Mouse (Mus musculus): ENCODE measurements around the gene Mttp.

Gene Mttp

DNA sequence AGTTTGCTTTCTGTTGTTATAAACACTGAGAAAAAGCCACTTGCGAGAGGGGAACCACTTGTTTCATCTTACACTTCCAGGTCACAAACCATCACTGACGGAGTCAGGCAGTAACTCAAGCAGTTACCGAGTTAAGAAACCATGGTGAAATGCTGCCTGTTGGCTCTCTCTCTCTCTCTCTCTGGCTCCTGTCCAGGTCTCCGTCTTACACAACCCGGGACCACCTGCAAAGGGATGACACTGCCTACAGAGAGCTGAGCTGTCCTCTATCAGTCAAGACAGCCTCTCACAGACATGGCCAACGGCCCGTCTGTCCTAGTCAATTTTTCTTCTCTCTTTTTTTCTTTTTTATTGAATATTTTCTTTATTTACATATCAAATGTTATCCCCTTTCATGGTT is 101.5 kb downstream of the Mttp start:
- no peak for DNase-seq

DNA sequence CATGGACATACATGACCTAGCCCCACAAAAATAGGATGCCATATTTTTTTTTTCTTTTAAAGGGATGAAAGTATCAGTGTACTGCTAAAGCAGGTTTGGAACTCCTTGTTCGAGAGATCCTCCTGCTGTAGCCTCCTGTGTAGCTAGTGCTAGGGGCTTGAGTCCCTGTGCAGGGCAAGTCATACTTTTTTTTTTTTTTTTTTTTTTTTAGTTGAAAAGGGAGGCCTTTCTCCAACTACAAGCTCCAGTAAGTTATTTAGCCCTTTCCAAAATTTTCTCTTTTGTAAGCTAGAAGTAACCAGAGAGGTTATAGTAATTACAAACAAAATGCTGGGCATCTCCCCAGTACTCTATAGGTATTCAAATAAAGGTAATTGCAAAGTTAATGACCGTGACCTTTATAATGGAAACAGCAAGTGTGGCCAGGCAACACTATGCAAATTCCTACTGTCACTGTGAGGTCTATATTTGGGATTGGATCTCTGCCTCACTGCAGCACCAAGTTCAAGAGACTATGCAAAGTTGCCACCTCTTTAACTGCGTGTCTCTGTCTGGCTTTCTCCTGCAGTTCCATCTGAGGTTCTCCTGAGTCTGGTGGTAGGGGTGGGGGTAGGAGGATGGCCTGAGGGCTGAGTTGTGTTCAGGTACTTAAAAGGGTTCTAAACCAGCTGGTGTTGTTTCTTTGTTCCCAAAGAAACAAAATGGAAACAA is 103.0 kb downstream of the Mttp start:
- DNase-seq, result no peak

DNA sequence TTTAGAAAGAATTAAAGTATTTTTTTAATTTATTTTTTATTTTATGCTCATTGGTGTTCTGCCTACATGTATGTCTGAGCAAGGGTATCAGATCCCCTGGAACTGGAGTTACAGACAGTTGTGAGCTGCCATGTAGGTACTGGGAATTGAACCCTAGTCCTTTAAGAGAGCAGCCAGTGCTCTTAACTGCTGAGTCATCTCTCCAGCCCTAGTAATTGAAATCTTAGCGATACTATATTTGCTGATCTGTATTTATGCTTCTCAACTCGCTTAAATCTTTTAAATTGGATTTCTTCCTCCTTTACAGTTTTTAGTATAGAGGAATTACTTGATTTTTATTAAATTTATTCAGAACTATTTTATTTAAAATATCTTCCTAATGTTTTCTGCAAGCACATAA is 103.8 kb downstream of the Mttp start:
- no peak for DNase-seq

All from thymus, postnatal 36 days (tissue).